Mouse (Mus musculus) heart, embryonic 15.5 days (tissue): ENCODE results near the gene Msrb3. TPM values are rescaled to one million over a fixed set of nuclear protein-coding genes. Genes with fewer than 3 reads are reported as not detected.
A peak's percentile ranks its signal among the peaks of the same experiment; 100 is the strongest.

Source experiments
- ATAC-seq: fragments of 200-750 bp; cut with Nextera tagmentation; replicated peaks from 2 replicates; pipeline ENCODE4 v1.8.0; 2017; ENCODE audit warnings: low read depth, moderate TSS enrichment; ENCODE audit not compliant: insufficient number of reproducible peaks, insufficient read depth, low FRiP score
- H3K27ac ChIP-seq: fragments of 300-500 bp; sonication (generic); 2 replicates; pipeline ENCODE4 v1.5.1; 2015; ENCODE audit warnings: mild to moderate bottlenecking, inconsistent platforms
- H3K27me3 ChIP-seq: fragments of 300-500 bp; sonication (generic); 2 replicates; pipeline ENCODE4 v1.6.1; 2015; ENCODE audit warnings: inconsistent platforms
- H3K36me3 ChIP-seq: fragments of 300-500 bp; sonication (generic); 2 replicates; pipeline ENCODE4 v1.6.1; 2015; ENCODE audit warnings: mild to moderate bottlenecking, inconsistent platforms
- H3K4me1 ChIP-seq: fragments of 300-500 bp; sonication (generic); replicated peaks from 2 replicates; pipeline ENCODE4 v1.6.1; 2015; ENCODE audit warnings: inconsistent platforms
- H3K4me2 ChIP-seq: fragments of 300-500 bp; sonication (generic); 2 replicates; pipeline ENCODE4 v1.6.1; 2015; ENCODE audit warnings: inconsistent platforms, mild to moderate bottlenecking, moderate library complexity
- H3K4me3 ChIP-seq: fragments of 300-500 bp; sonication (generic); 2 replicates; pipeline ENCODE4 v1.5.1; 2015; ENCODE audit warnings: mild to moderate bottlenecking, inconsistent platforms
- H3K9ac ChIP-seq: fragments of 300-500 bp; sonication (generic); 2 replicates; pipeline ENCODE4 v1.6.1; 2015; ENCODE audit warnings: mild to moderate bottlenecking, inconsistent platforms
- H3K9me3 ChIP-seq: fragments of 300-500 bp; sonication (generic); replicated peaks from 2 replicates; pipeline ENCODE4 v1.6.1; 2016; ENCODE audit warnings: inconsistent platforms
- WGBS: fragments of 180-500 bp; shearing (Covaris S2); methylation state at CpG from one replicate; pipeline ENCODE4 v1.1.7; 2015; ENCODE audit warnings: mixed read lengths; 5-methylcytosine and 5-hydroxymethylcytosine counted together
- polyA plus RNA-seq: library from polyadenylated mRNA; unstranded; fragments of >200 nt; fragmentation: Nextera tagmentation; extraction: Ambion mirVana; gene quantifications from 2 replicates; pipeline ENCODE4 v1.2.1, GENCODE M21; 2015

Msrb3 gene
- polyA plus RNA-seq, 1 experiment from 2014 or later: 35.4 TPM

- H3K27ac ChIP-seq: peak overlapping the region; percentile 69
- H3K9ac ChIP-seq: no peak overlapping the region; the same call in 1 of the 2 replicates
- no peaks in the 10 kb centered on the region for H3K9me3 ChIP-seq
- H3K4me2 ChIP-seq: peak overlapping the region; percentile 58
- no peak for ATAC-seq
- peaks cover 45% of the 10 kb centered on the region for H3K4me1 ChIP-seq
- H3K4me3 ChIP-seq: peak overlapping the region; percentile 28
- 19% methylated on average over 15 of the region's 15 CpGs for WGBS
- H3K27me3 ChIP-seq: no peaks in the 10 kb centered on the region
- 0 out of 2 replicates have a peak, but pooled peaks cover 3% of the 10 kb centered on the region for H3K36me3 ChIP-seq
Observed at GRCm38 (mm10) chr10:120895899-120896289, 3.0 kb downstream of the Msrb3 start.

- Histone ChIP-seq H3K9me3 (no peaks in the 10 kb centered on the region), H3K36me3 (0 out of 2 replicates have a peak, but pooled peaks cover 6% of the 10 kb centered on the region), H3K27me3 (no peaks in the 10 kb centered on the region), H3K4me2 (peak overlapping the region; percentile 58), H3K4me3 (peak overlapping the region; percentile 28; the same call in 1 of the 2 replicates), H3K4me1 (peaks cover 41% of the 10 kb centered on the region), H3K9ac (no peak overlapping the region), H3K27ac (peak overlapping the region; percentile 69)
- ATAC-seq: no peak
- 60% methylated on average over 15 of the region's 15 CpGs for WGBS
Observed at GRCm38 (mm10) chr10:120894978-120895898, 3.7 kb downstream of the Msrb3 start.

GRCm38 (mm10) chr10:120893938-120894337 is 5.0 kb downstream of the Msrb3 start:
- H3K9ac ChIP-seq: no peak overlapping the region
- no peak overlapping the region for H3K4me2 ChIP-seq
- peak overlapping the region; percentile 69; the same call in 1 of the 2 replicates for H3K27ac ChIP-seq
- H3K4me1 ChIP-seq: peaks cover 37% of the 10 kb centered on the region
- H3K9me3 ChIP-seq: no peaks in the 10 kb centered on the region
- H3K36me3 ChIP-seq: 0 out of 2 replicates have a peak, but pooled peaks cover 10% of the 10 kb centered on the region
- H3K4me3 ChIP-seq: no peak overlapping the region
- WGBS: 64% methylated on average over 4 of the region's 4 CpGs
- ATAC-seq: no peak
- no peaks in the 10 kb centered on the region for H3K27me3 ChIP-seq

- H3K9ac ChIP-seq: no peak overlapping the region
- no peaks in the 10 kb centered on the region for H3K27me3 ChIP-seq
- no peak for ATAC-seq
- 86% methylated on average over 4 of the region's 4 CpGs for WGBS
- H3K36me3 ChIP-seq: peaks cover 17% of the 10 kb centered on the region; the same call in 1 of the 2 replicates
- no peak overlapping the region for H3K4me3 ChIP-seq
- H3K4me1 ChIP-seq: peaks cover 28% of the 10 kb centered on the region
- H3K27ac ChIP-seq: no peak overlapping the region
- no peak overlapping the region for H3K4me2 ChIP-seq
- no peaks in the 10 kb centered on the region for H3K9me3 ChIP-seq
Observed at GRCm38 (mm10) chr10:120891131-120891530, 7.8 kb downstream of the Msrb3 start.

GRCm38 (mm10) chr10:120890592-120890991 is 8.3 kb downstream of the Msrb3 start:
- Histone ChIP-seq H3K4me1 (peaks cover 23% of the 10 kb centered on the region), H3K9me3 (no peaks in the 10 kb centered on the region), H3K4me2 (no peak overlapping the region), H3K36me3 (peaks cover 17% of the 10 kb centered on the region; the same call in 1 of the 2 replicates), H3K9ac (no peak overlapping the region), H3K27ac (no peak overlapping the region), H3K4me3 (no peak overlapping the region), H3K27me3 (no peaks in the 10 kb centered on the region)
- WGBS: 94% methylated on average over 1 of the region's 1 CpGs
- no peak for ATAC-seq

GRCm38 (mm10) chr10:120888531-120888930 is 10.4 kb downstream of the Msrb3 start:
- H3K4me3 ChIP-seq: no peak overlapping the region
- H3K27me3 ChIP-seq: no peaks in the 10 kb centered on the region
- H3K9me3 ChIP-seq: no peaks in the 10 kb centered on the region
- no peak overlapping the region for H3K4me2 ChIP-seq
- no peak overlapping the region for H3K9ac ChIP-seq
- ATAC-seq: no peak
- peaks cover 11% of the 10 kb centered on the region for H3K4me1 ChIP-seq
- peaks cover 23% of the 10 kb centered on the region; the same call in 1 of the 2 replicates for H3K36me3 ChIP-seq
- 88% methylated on average over 8 of the region's 8 CpGs for WGBS
- H3K27ac ChIP-seq: no peak overlapping the region

- no peaks in the 10 kb centered on the region for H3K9me3 ChIP-seq
- peaks cover 15% of the 10 kb centered on the region; the same call in 1 of the 2 replicates for H3K36me3 ChIP-seq
- no peak overlapping the region for H3K4me2 ChIP-seq
- H3K27me3 ChIP-seq: no peaks in the 10 kb centered on the region
- no peak overlapping the region for H3K4me3 ChIP-seq
- no peak for ATAC-seq
- H3K4me1 ChIP-seq: peaks cover 20% of the 10 kb centered on the region
- 83% methylated on average over 14 of the region's 14 CpGs for WGBS
- H3K27ac ChIP-seq: no peak overlapping the region; the same call in 1 of the 2 replicates
- no peak overlapping the region for H3K9ac ChIP-seq
Observed at GRCm38 (mm10) chr10:120884220-120884619, 14.7 kb downstream of the Msrb3 start.

GRCm38 (mm10) chr10:120883732-120884131 is 15.2 kb downstream of the Msrb3 start:
- Histone ChIP-seq H3K27me3 (no peaks in the 10 kb centered on the region), H3K4me3 (no peak overlapping the region), H3K9ac (no peak overlapping the region), H3K36me3 (peaks cover 15% of the 10 kb centered on the region; the same call in 1 of the 2 replicates), H3K4me2 (0 out of 2 replicates have a peak overlapping the region, but pooled peaks have one; percentile 52), H3K4me1 (peaks cover 20% of the 10 kb centered on the region), H3K27ac (peak overlapping the region; percentile 72), H3K9me3 (no peaks in the 10 kb centered on the region)
- no peak for ATAC-seq
- 56% methylated on average over 4 of the region's 4 CpGs for WGBS

- Histone ChIP-seq H3K4me3 (peak overlapping the region; percentile 24), H3K27me3 (no peaks in the 10 kb centered on the region), H3K9ac (0 out of 2 replicates have a peak overlapping the region, but pooled peaks have one; percentile 11), H3K4me2 (peak overlapping the region; percentile 52), H3K4me1 (peaks cover 24% of the 10 kb centered on the region), H3K9me3 (no peaks in the 10 kb centered on the region), H3K36me3 (peaks cover 10% of the 10 kb centered on the region; the same call in 1 of the 2 replicates), H3K27ac (peak overlapping the region; percentile 72)
- 5% methylated on average over 7 of the region's 7 CpGs for WGBS
- ATAC-seq: no peak
Observed at GRCm38 (mm10) chr10:120883069-120883415, 15.9 kb downstream of the Msrb3 start.

- Histone ChIP-seq H3K4me1 (peaks cover 25% of the 10 kb centered on the region), H3K27ac (peak overlapping the region; percentile 72), H3K4me2 (peak overlapping the region; percentile 52), H3K4me3 (peak overlapping the region; percentile 24), H3K9ac (0 out of 2 replicates have a peak overlapping the region, but pooled peaks have one; percentile 11), H3K9me3 (no peaks in the 10 kb centered on the region), H3K27me3 (no peaks in the 10 kb centered on the region), H3K36me3 (peaks cover 8% of the 10 kb centered on the region; the same call in 1 of the 2 replicates)
- WGBS: 32% methylated on average over 17 of the region's 17 CpGs
- no peak; the same call in 1 of the 2 replicates for ATAC-seq
Observed at GRCm38 (mm10) chr10:120882347-120883068, 16.4 kb downstream of the Msrb3 start.
